Mouse (Mus musculus): ENCODE results near the gene Dennd4a. TPM values are rescaled to one million over a fixed set of nuclear protein-coding genes. Genes with fewer than 3 reads are reported as not detected.

Dennd4a gene
- total RNA-seq, 2 experiments from 2014 or later = 53.3 to 56.7 TPM

- intact Hi-C loops (cut with DNase I) = no loop called here
- DNase-seq (ENCODE audit: extremely low spot score in 1 of 2, low spot score in 2 of 2) = no peak
Measured at GRCm38 (mm10) chr9:64886008-64886407, 74.9 kb downstream of the Dennd4a start.

- DNase-seq (ENCODE audit: extremely low spot score in 1 of 2, low spot score in 2 of 2) = no peak
- intact Hi-C loops (cut with DNase I) = no loop called here
Measured at GRCm38 (mm10) chr9:64896605-64897004, 85.5 kb downstream of the Dennd4a start.

- DNase-seq (ENCODE audit: extremely low spot score in 1 of 2, low spot score in 2 of 2) = no peak
- intact Hi-C loops (cut with DNase I) = no loop called here
Measured at GRCm38 (mm10) chr9:64902866-64903265, 91.7 kb downstream of the Dennd4a start.

- DNase-seq (ENCODE audit: extremely low spot score in 1 of 2, low spot score in 2 of 2) = peak; percentile 53 to 80
- intact Hi-C loops (cut with DNase I) = no loop called here
Measured at GRCm38 (mm10) chr9:64903386-64903785, 92.2 kb downstream of the Dennd4a start.

- no peak for DNase-seq (ENCODE audit: extremely low spot score in 1 of 2, low spot score in 2 of 2)
- intact Hi-C loops (cut with DNase I) = loop anchor here (5.0 kb wide), 1 partner anchor 57 kb away; the partner anchor contains the start of gene Ints14
Measured at GRCm38 (mm10) chr9:64904917-64905640, 93.9 kb downstream of the Dennd4a start.

- intact Hi-C loops (cut with DNase I) = loop anchor here (5.0 kb wide), 1 partner anchor 55 kb away; the partner anchor contains the start of gene Ints14
- DNase-seq (ENCODE audit: extremely low spot score in 1 of 2, low spot score in 2 of 2) = no peak
Measured at GRCm38 (mm10) chr9:64907441-64907840, 96.3 kb downstream of the Dennd4a start.

GRCm38 (mm10) chr9:64913406-64913805 lies 102.3 kb downstream of the Dennd4a start:
- DNase-seq (ENCODE audit: extremely low spot score in 1 of 2, low spot score in 2 of 2) = no peak
- intact Hi-C loops (cut with DNase I) = no loop called here

- no peak for DNase-seq (ENCODE audit: extremely low spot score in 1 of 2, low spot score in 2 of 2)
- intact Hi-C loops (cut with DNase I) = no loop called here
Measured at GRCm38 (mm10) chr9:64913973-64914372, 102.8 kb downstream of the Dennd4a start.

GRCm38 (mm10) chr9:64914629-64915028 lies 103.5 kb downstream of the Dennd4a start:
- DNase-seq (ENCODE audit: extremely low spot score in 1 of 2, low spot score in 2 of 2) = no peak
- intact Hi-C loops (cut with DNase I) = no loop called here

- intact Hi-C loops (cut with DNase I) = no loop called here
- DNase-seq (ENCODE audit: extremely low spot score in 1 of 2, low spot score in 2 of 2) = no peak
Measured at GRCm38 (mm10) chr9:64918560-64918959, 107.4 kb downstream of the Dennd4a start.

GRCm38 (mm10) chr9:64925771-64926170 lies 114.6 kb downstream of the Dennd4a start:
- no peak for DNase-seq (ENCODE audit: extremely low spot score in 1 of 2, low spot score in 2 of 2)
- intact Hi-C loops (cut with DNase I) = no loop called here

GRCm38 (mm10) chr9:64926201-64926991 lies 115.3 kb downstream of the Dennd4a start:
- DNase-seq (ENCODE audit: extremely low spot score in 1 of 2, low spot score in 2 of 2) = peak; percentile 81 to 85
- intact Hi-C loops (cut with DNase I) = no loop called here

- intact Hi-C loops (cut with DNase I) = no loop called here
- no peak for DNase-seq (ENCODE audit: extremely low spot score in 1 of 2, low spot score in 2 of 2)
Measured at GRCm38 (mm10) chr9:64930256-64930655, 119.1 kb downstream of the Dennd4a start.

GRCm38 (mm10) chr9:64931751-64932610 lies 120.8 kb downstream of the Dennd4a start:
- DNase-seq (ENCODE audit: extremely low spot score in 1 of 2, low spot score in 2 of 2) = no peak
- intact Hi-C loops (cut with DNase I) = no loop called here

- DNase-seq (ENCODE audit: extremely low spot score in 1 of 2, low spot score in 2 of 2) = peak in 1 of 2 experiments; percentile 61
- intact Hi-C loops (cut with DNase I) = no loop called here
Measured at GRCm38 (mm10) chr9:64934015-64934754, 123.0 kb downstream of the Dennd4a start.

GRCm38 (mm10) chr9:64936508-64936907 lies 125.4 kb downstream of the Dennd4a start:
- intact Hi-C loops (cut with DNase I) = no loop called here
- DNase-seq (ENCODE audit: extremely low spot score in 1 of 2, low spot score in 2 of 2) = peak in 1 of 2 experiments; percentile 62

GRCm38 (mm10) chr9:64937491-64937890 lies 126.4 kb downstream of the Dennd4a start:
- no peak for DNase-seq (ENCODE audit: extremely low spot score in 1 of 2, low spot score in 2 of 2)
- intact Hi-C loops (cut with DNase I) = no loop called here

- intact Hi-C loops (cut with DNase I) = no loop called here
- DNase-seq (ENCODE audit: extremely low spot score in 1 of 2, low spot score in 2 of 2) = no peak
Measured at GRCm38 (mm10) chr9:64938535-64938934, 127.4 kb downstream of the Dennd4a start.

All from left cerebral cortex, postnatal 10 days (tissue).